Mouse (Mus musculus): ENCODE results near the gene Gm10770. TPM values are rescaled to one million over a fixed set of nuclear protein-coding genes. Genes with fewer than 3 reads are reported as not detected.
"Not testable (repeated sequence)": the region's sequence is repeated elsewhere in the genome, so short reads cannot be mapped to it uniquely, and the experiment has no call there.

The Gm10770 gene
- not detected for total RNA-seq (2021)
- long read RNA-seq, experiment 1: 0 reads
- long read RNA-seq, experiment 2: 0 reads

GRCm38 (mm10) chr2:150179579-150179978 lies at the start of gene Gm10770:
Gene Gm10770, minus strand, starts transcription at chr2:150179679.
- DNase-seq (ENCODE audit: low spot score in 2 of 2): not testable (repeated sequence)

- DNase-seq (ENCODE audit: low spot score in 2 of 2): not testable (repeated sequence)
These were observed 43.8 kb upstream of the Gm10770 start for GRCm38 (mm10) chr2:150223263-150223662.

GRCm38 (mm10) chr2:150218363-150218725 lies 38.9 kb upstream of the Gm10770 start:
- not testable (repeated sequence) for DNase-seq (ENCODE audit: low spot score in 2 of 2)

GRCm38 (mm10) chr2:150217600-150218362 lies 38.3 kb upstream of the Gm10770 start, which contains the start of gene Zfp937:
Gene Zfp937, plus strand, starts transcription at chr2:150218073.
- peak; percentile 11 to 41 for DNase-seq (ENCODE audit: low spot score in 2 of 2)

GRCm38 (mm10) chr2:150181570-150181999 lies 2.1 kb upstream of the Gm10770 start, which contains the start of gene Gm14139:
Gene Gm14139, plus strand, starts transcription at chr2:150181755.
- DNase-seq (ENCODE audit: low spot score in 2 of 2): not testable (repeated sequence)

- not testable (repeated sequence) for DNase-seq (ENCODE audit: low spot score in 2 of 2)
These were observed 1.6 kb upstream of the Gm10770 start for GRCm38 (mm10) chr2:150181046-150181445.

- no peak for DNase-seq (ENCODE audit: low spot score in 2 of 2)
These were observed 5.6 kb downstream of the Gm10770 start for GRCm38 (mm10) chr2:150173833-150174232.

GRCm38 (mm10) chr2:150166703-150167102 lies 12.8 kb downstream of the Gm10770 start:
- DNase-seq (ENCODE audit: low spot score in 2 of 2): no peak

- DNase-seq (ENCODE audit: low spot score in 2 of 2): peak; percentile 45 to 63
These were observed 43.0 kb downstream of the Gm10770 start, which contains the start of gene Zfp120 for GRCm38 (mm10) chr2:150136435-150136897. Gene Zfp120, minus strand, starts transcription at chr2:150136708.

- no peak for DNase-seq (ENCODE audit: low spot score in 2 of 2)
These were observed 46.7 kb downstream of the Gm10770 start for GRCm38 (mm10) chr2:150132773-150133172.

- not testable (repeated sequence) for DNase-seq (ENCODE audit: low spot score in 2 of 2)
These were observed 47.5 kb downstream of the Gm10770 start for GRCm38 (mm10) chr2:150132002-150132401.

Other genes with a start within 250 kb of the Gm10770 start
- gene Zfp120, start 43.0 kb downstream of the Gm10770 start, total RNA-seq (2021): 10 to 100 TPM in 1 of 2 experiments, 1 to 10 TPM in 1; 8.9 to 10.8 TPM
- 1 to 10 TPM in 1 of 2 experiments, under 1 TPM in 1; 0.50 to 1.0 TPM for gene Gm14139, start 2.1 kb upstream of the Gm10770 start, total RNA-seq (2021)
- 10 to 100 TPM; 13.0 to 13.1 TPM for gene Zfp937, start 38.4 kb upstream of the Gm10770 start, total RNA-seq (2021)
- gene Gm21994, start 75.9 kb upstream of the Gm10770 start, total RNA-seq (2021): 1 to 10 TPM; 9.2 to 9.5 TPM
- gene Gm14124, start 77.8 kb upstream of the Gm10770 start, total RNA-seq (2021): under 1 TPM; 0.45 to 0.59 TPM
- gene Gm10130, start 144.0 kb upstream of the Gm10770 start, total RNA-seq (2021): 1 to 10 TPM; 5.6 to 6.7 TPM
- gene 3300002I08Rik, start 183.1 kb upstream of the Gm10770 start, total RNA-seq (2021): 10 to 100 TPM in 1 of 2 experiments, 1 to 10 TPM in 1; 8.4 to 10.1 TPM